Mouse (Mus musculus): ENCODE results near the gene Dnajc7. TPM values are rescaled to one million over a fixed set of nuclear protein-coding genes. Genes with fewer than 3 reads are reported as not detected.
"Not testable (repeated sequence)": the region's sequence is repeated elsewhere in the genome, so short reads cannot be mapped to it uniquely, and the experiment has no call there.

Gene Dnajc7
- polyA plus RNA-seq (2011; ENCODE audit: insufficient read length, low read depth, missing spikeins) = 214 and 225 TPM in 2 replicates

- peak; percentile 29; the same call in 1 of the 2 replicates for TF ChIP-seq POLR2A (IDR thresholded peaks at IDR 0.05; ENCODE audit: low read depth, low read length)
- TF ChIP-seq CTCF (IDR thresholded peaks at IDR 0.05; ENCODE audit: borderline replicate concordance, insufficient read depth, low read length) = no peak
- no peaks in the 10 kb centered on the region; the same call in 1 of the 2 replicates for H3K4me1 ChIP-seq (ENCODE audit: control insufficient read depth, insufficient read depth, low read length)
- peak within 1 kb of the TSS; percentile 76 for H3K27ac ChIP-seq (ENCODE audit: insufficient read depth, low read length)
- peak within 1 kb of the TSS; percentile 70 for H3K4me3 ChIP-seq (ENCODE audit: insufficient read depth, low read length)
Measured at GRCm38 (mm10) chr11:100619982-100620381, at the start of gene Dnajc7. Gene Dnajc7 (minus strand): TSS chr11:100620168.

- H3K4me1 ChIP-seq (ENCODE audit: control insufficient read depth, insufficient read depth, low read length) = no peaks in the 10 kb centered on the region
- TF ChIP-seq POLR2A (IDR thresholded peaks at IDR 0.05; ENCODE audit: low read depth, low read length) = no peak
- TF ChIP-seq CTCF (IDR thresholded peaks at IDR 0.05; ENCODE audit: borderline replicate concordance, insufficient read depth, low read length) = no peak
- H3K27ac ChIP-seq (ENCODE audit: insufficient read depth, low read length) = no peak overlapping the region
- no peak overlapping the region for H3K4me3 ChIP-seq (ENCODE audit: insufficient read depth, low read length)
Measured at GRCm38 (mm10) chr11:100659806-100660205, 39.8 kb upstream of the Dnajc7 start.

- H3K27ac ChIP-seq (ENCODE audit: insufficient read depth, low read length) = no peak overlapping the region
- H3K4me3 ChIP-seq (ENCODE audit: insufficient read depth, low read length) = no peak overlapping the region
- TF ChIP-seq POLR2A (IDR thresholded peaks at IDR 0.05; ENCODE audit: low read depth, low read length) = no peak
- no peak for TF ChIP-seq CTCF (IDR thresholded peaks at IDR 0.05; ENCODE audit: borderline replicate concordance, insufficient read depth, low read length)
- no peaks in the 10 kb centered on the region for H3K4me1 ChIP-seq (ENCODE audit: control insufficient read depth, insufficient read depth, low read length)
Measured at GRCm38 (mm10) chr11:100656458-100656857, 36.5 kb upstream of the Dnajc7 start.

- H3K4me1 ChIP-seq (ENCODE audit: control insufficient read depth, insufficient read depth, low read length); H3K4me3 ChIP-seq (ENCODE audit: insufficient read depth, low read length); H3K27ac ChIP-seq (ENCODE audit: insufficient read depth, low read length): not testable (repeated sequence)
Measured at GRCm38 (mm10) chr11:100655589-100655988, 35.6 kb upstream of the Dnajc7 start.

GRCm38 (mm10) chr11:100651748-100652147, 31.8 kb upstream of the Dnajc7 start:
- no peak overlapping the region for H3K4me3 ChIP-seq (ENCODE audit: insufficient read depth, low read length)
- H3K27ac ChIP-seq (ENCODE audit: insufficient read depth, low read length) = no peak overlapping the region
- TF ChIP-seq POLR2A (IDR thresholded peaks at IDR 0.05; ENCODE audit: low read depth, low read length) = no peak
- TF ChIP-seq CTCF (IDR thresholded peaks at IDR 0.05; ENCODE audit: borderline replicate concordance, insufficient read depth, low read length) = no peak
- H3K4me1 ChIP-seq (ENCODE audit: control insufficient read depth, insufficient read depth, low read length) = no peaks in the 10 kb centered on the region

- no peaks in the 10 kb centered on the region for H3K4me1 ChIP-seq (ENCODE audit: control insufficient read depth, insufficient read depth, low read length)
- no peak for TF ChIP-seq CTCF (IDR thresholded peaks at IDR 0.05; ENCODE audit: borderline replicate concordance, insufficient read depth, low read length)
- TF ChIP-seq POLR2A (IDR thresholded peaks at IDR 0.05; ENCODE audit: low read depth, low read length) = no peak
- no peak overlapping the region for H3K27ac ChIP-seq (ENCODE audit: insufficient read depth, low read length)
- H3K4me3 ChIP-seq (ENCODE audit: insufficient read depth, low read length) = no peak overlapping the region
Measured at GRCm38 (mm10) chr11:100651205-100651604, 31.2 kb upstream of the Dnajc7 start.

GRCm38 (mm10) chr11:100648405-100648804, 28.4 kb upstream of the Dnajc7 start:
- no peak for TF ChIP-seq CTCF (IDR thresholded peaks at IDR 0.05; ENCODE audit: borderline replicate concordance, insufficient read depth, low read length)
- no peak for TF ChIP-seq POLR2A (IDR thresholded peaks at IDR 0.05; ENCODE audit: low read depth, low read length)
- no peaks in the 10 kb centered on the region for H3K4me1 ChIP-seq (ENCODE audit: control insufficient read depth, insufficient read depth, low read length)
- H3K4me3 ChIP-seq (ENCODE audit: insufficient read depth, low read length) = no peak overlapping the region
- H3K27ac ChIP-seq (ENCODE audit: insufficient read depth, low read length) = no peak overlapping the region

GRCm38 (mm10) chr11:100646265-100646664, 26.3 kb upstream of the Dnajc7 start:
- Histone ChIP-seq H3K4me3 (ENCODE audit: insufficient read depth, low read length) (no peak overlapping the region), H3K27ac (ENCODE audit: insufficient read depth, low read length) (no peak overlapping the region), H3K4me1 (ENCODE audit: control insufficient read depth, insufficient read depth, low read length) (no peaks in the 10 kb centered on the region)
- TF ChIP-seq POLR2A (IDR thresholded peaks at IDR 0.05; ENCODE audit: low read depth, low read length) = no peak
- TF ChIP-seq CTCF (IDR thresholded peaks at IDR 0.05; ENCODE audit: borderline replicate concordance, insufficient read depth, low read length) = peak; percentile 55; the same call in 1 of the 2 replicates

GRCm38 (mm10) chr11:100643612-100644575, 23.9 kb upstream of the Dnajc7 start:
- H3K4me1 ChIP-seq (ENCODE audit: control insufficient read depth, insufficient read depth, low read length) = no peaks in the 10 kb centered on the region
- TF ChIP-seq POLR2A (IDR thresholded peaks at IDR 0.05; ENCODE audit: low read depth, low read length) (no peak), CTCF (IDR thresholded peaks at IDR 0.05; ENCODE audit: borderline replicate concordance, insufficient read depth, low read length) (no peak)
- H3K4me3 ChIP-seq (ENCODE audit: insufficient read depth, low read length) = no peak overlapping the region
- no peak overlapping the region for H3K27ac ChIP-seq (ENCODE audit: insufficient read depth, low read length)

All from embryonic fibroblast, embryonic 13.5 days (primary cell).